Mouse (Mus musculus): ENCODE data around the gene Agmat. TPM values are rescaled to one million over a fixed set of nuclear protein-coding genes. Genes with fewer than 3 reads are reported as not detected.

Gene Agmat
- polyA plus RNA-seq, 1 experiment from 2014 or later: 0.27 TPM

DNA sequence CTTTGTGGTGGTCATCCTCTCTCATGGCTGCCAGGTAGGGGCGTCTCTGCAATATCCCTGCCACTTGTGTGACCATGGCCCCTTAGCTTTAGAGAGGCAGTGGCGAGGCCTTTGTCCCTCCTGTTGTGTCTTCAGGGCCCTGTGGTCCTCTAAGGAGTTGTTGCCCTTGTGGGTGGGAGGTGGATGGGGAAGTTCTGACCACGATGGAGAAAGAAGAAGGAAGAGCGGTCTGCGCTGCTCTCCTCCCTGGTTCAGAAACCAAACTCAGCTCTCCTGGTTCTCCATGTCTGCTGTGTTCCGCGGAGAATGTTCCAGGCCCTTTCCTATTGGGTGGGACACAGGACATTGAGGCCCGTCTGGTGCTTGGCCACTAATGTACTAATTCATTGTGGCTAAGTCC is 59.4 kb downstream of the Agmat start:
- whole genome bisulfite sequencing: 91% methylated on average over 8 of the region's 8 CpGs

More for the DNA sequence above, 59.4 kb downstream of the Agmat start:
- Histone ChIP-seq H3K27me3 (replicated peaks; ENCODE audit: insufficient read depth, low read length) (no peaks in the 10 kb centered on the region), H3K4me1 (ENCODE audit: insufficient read depth, low read depth, low read length) (no peaks in the 10 kb centered on the region), H3K9me3 (ENCODE audit: low read length) (no peaks in the 10 kb centered on the region), H3K4me2 (replicated peaks; ENCODE audit: low read depth, low read length) (no peak overlapping the region), H3K4me3 (ENCODE audit: low read depth, low read length) (no peak overlapping the region), H3K27ac (ENCODE audit: low read length) (no peak overlapping the region), H3K9ac (replicated peaks; ENCODE audit: low read depth) (no peak overlapping the region), H3K36me3 (ENCODE audit: insufficient read depth, low read length) (peaks cover 44% of the 10 kb centered on the region)
- TF ChIP-seq EP300 (IDR thresholded peaks at IDR 0.05): no peak
- no peak for TF ChIP-seq CTCF (IDR thresholded peaks at IDR 0.05)
- DNase-seq (ENCODE audit: low spot score) (no peak), ATAC-seq (no peak)

Other genes starting within 250 kb of the Agmat start
- 5.7 and 8.8 TPM in 2 replicates for gene Spen, start 208.1 kb upstream of the Agmat start, polyA plus RNA-seq (2015; fragmentation: Nextera tagmentation; extraction: Ambion mirVana)
- gene Fblim1, start 140.6 kb upstream of the Agmat start, polyA plus RNA-seq (2015; fragmentation: Nextera tagmentation; extraction: Ambion mirVana): 52.3 and 57.5 TPM in 2 replicates
- gene Tmem82, start 128.0 kb upstream of the Agmat start, polyA plus RNA-seq (2015; fragmentation: Nextera tagmentation; extraction: Ambion mirVana): 3.5 and 3.6 TPM in 2 replicates
- gene Slc25a34, start 122.9 kb upstream of the Agmat start, polyA plus RNA-seq (2015; fragmentation: Nextera tagmentation; extraction: Ambion mirVana): 1.1 and 1.2 TPM in 2 replicates
- gene Plekhm2, start 81.8 kb upstream of the Agmat start, polyA plus RNA-seq (2015; fragmentation: Nextera tagmentation; extraction: Ambion mirVana): 5.2 and 5.3 TPM in 2 replicates
- not detected in 2 replicates for gene Rsc1a1, start 61.1 kb upstream of the Agmat start, polyA plus RNA-seq (2015; fragmentation: Nextera tagmentation; extraction: Ambion mirVana)
- 16.8 and 19.7 TPM in 2 replicates for gene Ddi2, start 23.3 kb upstream of the Agmat start, polyA plus RNA-seq (2015; fragmentation: Nextera tagmentation; extraction: Ambion mirVana)
- gene Dnajc16, start 44.3 kb downstream of the Agmat start, polyA plus RNA-seq (2015; fragmentation: Nextera tagmentation; extraction: Ambion mirVana): 3.3 and 3.7 TPM in 2 replicates
- 19.2 and 20.2 TPM in 2 replicates for gene Casp9, start 46.9 kb downstream of the Agmat start, polyA plus RNA-seq (2015; fragmentation: Nextera tagmentation; extraction: Ambion mirVana)
- gene Cela2a, start 79.5 kb downstream of the Agmat start, polyA plus RNA-seq (2015; fragmentation: Nextera tagmentation; extraction: Ambion mirVana): not detected in 2 replicates
- not detected in 2 replicates for gene Ctrc, start 99.7 kb downstream of the Agmat start, polyA plus RNA-seq (2015; fragmentation: Nextera tagmentation; extraction: Ambion mirVana)
- 81.6 and 88.4 TPM in 2 replicates for gene Efhd2, start 128.2 kb downstream of the Agmat start, polyA plus RNA-seq (2015; fragmentation: Nextera tagmentation; extraction: Ambion mirVana)